Mouse (Mus musculus): ENCODE measurements around the gene Zfp276. TPM values are rescaled to one million over a fixed set of nuclear protein-coding genes. Genes with fewer than 3 reads are reported as not detected.

Zfp276 gene
- polyA plus RNA-seq (2015; fragmentation: Nextera tagmentation; extraction: Ambion mirVana), result 10.5 and 11.0 TPM in 2 replicates

GRCm38 (mm10) chr8:123254099-123254885, at the start of gene Zfp276, which contains the start of gene Vps9d1:
Gene Zfp276, plus strand, starts transcription at chr8:123254195.
Gene Vps9d1, minus strand, starts transcription at chr8:123254348.

GRCm38 (mm10) chr8:123212321-123213117, 41.5 kb upstream of the Zfp276 start, which contains the start of the genes Chmp1a and Spata33:
Gene Chmp1a, minus strand, starts transcription at chr8:123212763.
Gene Spata33, plus strand, starts transcription at chr8:123212832.

GRCm38 (mm10) chr8:123224278-123225266, 29.4 kb upstream of the Zfp276 start, which contains the start of gene Cdk10:
Gene Cdk10, plus strand, starts transcription at chr8:123224842.

GRCm38 (mm10) chr8:123235520-123236497, 18.2 kb upstream of the Zfp276 start, which contains the start of gene Spata2l:
Gene Spata2l, minus strand, starts transcription at chr8:123236233.

GRCm38 (mm10) chr8:123318467-123318911, 64.5 kb downstream of the Zfp276 start, which contains the start of gene Fanca:
Gene Fanca, minus strand, starts transcription at chr8:123318576.

Other genes with a start within 250 kb of the Zfp276 start
- gene Ankrd11, start 211.9 kb upstream of the Zfp276 start, polyA plus RNA-seq (2015; fragmentation: Nextera tagmentation; extraction: Ambion mirVana), result 28.0 and 35.4 TPM in 2 replicates
- gene Spg7, start 191.3 kb upstream of the Zfp276 start, polyA plus RNA-seq (2015; fragmentation: Nextera tagmentation; extraction: Ambion mirVana), result 32.6 and 37.3 TPM in 2 replicates
- 1,489 and 1,511 TPM in 2 replicates for gene Rpl13, start 151.8 kb upstream of the Zfp276 start, polyA plus RNA-seq (2015; fragmentation: Nextera tagmentation; extraction: Ambion mirVana)
- 1.3 and 1.9 TPM in 2 replicates for gene Cpne7, start 136.8 kb upstream of the Zfp276 start, polyA plus RNA-seq (2015; fragmentation: Nextera tagmentation; extraction: Ambion mirVana)
- 6.2 and 6.5 TPM in 2 replicates for gene Sult5a1, start 95.9 kb upstream of the Zfp276 start, polyA plus RNA-seq (2015; fragmentation: Nextera tagmentation; extraction: Ambion mirVana)
- gene Dpep1, start 68.0 kb upstream of the Zfp276 start, polyA plus RNA-seq (2015; fragmentation: Nextera tagmentation; extraction: Ambion mirVana), result 53.3 and 55.8 TPM in 2 replicates
- gene Chmp1a, start 41.4 kb upstream of the Zfp276 start, polyA plus RNA-seq (2015; fragmentation: Nextera tagmentation; extraction: Ambion mirVana), result 123 and 124 TPM in 2 replicates
- 2.5 and 2.9 TPM in 2 replicates for gene Spata33, start 41.4 kb upstream of the Zfp276 start, polyA plus RNA-seq (2015; fragmentation: Nextera tagmentation; extraction: Ambion mirVana)
- gene Cdk10, start 29.4 kb upstream of the Zfp276 start, polyA plus RNA-seq (2015; fragmentation: Nextera tagmentation; extraction: Ambion mirVana), result 16.7 and 17.7 TPM in 2 replicates
- 1.9 and 2.7 TPM in 2 replicates for gene Spata2l, start 18.0 kb upstream of the Zfp276 start, polyA plus RNA-seq (2015; fragmentation: Nextera tagmentation; extraction: Ambion mirVana)
- gene Vps9d1, start 153 bp downstream of the Zfp276 start, polyA plus RNA-seq (2015; fragmentation: Nextera tagmentation; extraction: Ambion mirVana), result 18.2 and 18.4 TPM in 2 replicates
- 11.2 and 14.2 TPM in 2 replicates for gene Fanca, start 64.4 kb downstream of the Zfp276 start, polyA plus RNA-seq (2015; fragmentation: Nextera tagmentation; extraction: Ambion mirVana)
- 2.3 and 2.7 TPM in 2 replicates for gene Spire2, start 78.5 kb downstream of the Zfp276 start, polyA plus RNA-seq (2015; fragmentation: Nextera tagmentation; extraction: Ambion mirVana)
- 128 and 129 TPM in 2 replicates for gene Tcf25, start 119.6 kb downstream of the Zfp276 start, polyA plus RNA-seq (2015; fragmentation: Nextera tagmentation; extraction: Ambion mirVana)
- gene Mc1r, start 152.9 kb downstream of the Zfp276 start, polyA plus RNA-seq (2015; fragmentation: Nextera tagmentation; extraction: Ambion mirVana), result not detected in 2 replicates
- 1.2 and 1.3 TPM in 2 replicates for gene Tubb3, start 157.2 kb downstream of the Zfp276 start, polyA plus RNA-seq (2015; fragmentation: Nextera tagmentation; extraction: Ambion mirVana)
- 23.4 and 27.8 TPM in 2 replicates for gene Def8, start 169.3 kb downstream of the Zfp276 start, polyA plus RNA-seq (2015; fragmentation: Nextera tagmentation; extraction: Ambion mirVana)
- 33.6 and 34.4 TPM in 2 replicates for gene Afg3l1, start 223.7 kb downstream of the Zfp276 start, polyA plus RNA-seq (2015; fragmentation: Nextera tagmentation; extraction: Ambion mirVana)